Mouse (Mus musculus) testis, adult 2 months (tissue): ENCODE data around the gene Chd9.

Experiments
- CTCF ChIP-seq: fragments of 200-500 bp; IDR thresholded peaks from 2 replicates; pipeline ENCODE4 v1.5.1; 2012; ENCODE audit warnings: low read depth, mild to moderate bottlenecking, inconsistent platforms, low read length, moderate library complexity; ENCODE audit not compliant: control insufficient read depth, insufficient read depth, insufficient replicate concordance
- POLR2A ChIP-seq: fragments of 200-500 bp; IDR thresholded peaks from 2 replicates; pipeline ENCODE4 v1.6.1; 2012; ENCODE audit warnings: low read depth, mild to moderate bottlenecking, inconsistent platforms, low read length, moderate library complexity; ENCODE audit not compliant: control insufficient read depth

- TF ChIP-seq POLR2A (no peak), CTCF (no peak)
Measured at GRCm38 (mm10) chr8:90939867-90940266, 111.7 kb downstream of the Chd9 start.
